Mouse (Mus musculus): Measurements from ENCODE around the gene Usp15. TPM values are rescaled to one million over a fixed set of nuclear protein-coding genes. Genes with fewer than 3 reads are reported as not detected.

The Usp15 gene
- polyA plus RNA-seq, 1 experiment: 11.4 TPM

DNA sequence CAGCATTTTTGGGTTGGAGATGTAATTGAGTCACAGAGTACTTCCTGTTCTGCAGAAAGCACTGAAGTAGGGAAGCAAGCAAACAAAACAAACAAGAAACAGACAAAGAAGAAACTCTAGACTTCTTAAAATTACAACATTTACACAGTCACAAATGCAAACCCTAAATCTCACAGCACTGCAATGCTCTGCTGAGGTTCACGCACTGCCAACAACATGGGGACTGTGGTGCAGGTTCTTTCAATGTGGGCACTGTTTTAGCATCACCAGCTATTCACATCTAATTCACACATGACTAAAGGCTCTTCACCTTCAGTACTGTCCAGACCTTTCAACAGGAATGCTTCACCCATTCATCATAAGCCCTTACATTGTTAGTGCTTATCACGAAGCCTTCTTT lies 133.8 kb downstream of the Usp15 start:
- Histone ChIP-seq H3K27me3 (replicated peaks; ENCODE audit: control insufficient read depth, insufficient read depth, low read length) (no peaks in the 10 kb centered on the region), H3K36me3 (ENCODE audit: control insufficient read depth, insufficient read depth, low read length) (no peaks in the 10 kb centered on the region), H3K27ac (ENCODE audit: insufficient read depth, low read depth, low read length) (no peak overlapping the region), H3K4me3 (ENCODE audit: insufficient read depth, low read depth, low read length) (no peak overlapping the region), H3K4me1 (ENCODE audit: control insufficient read depth, insufficient read depth, low read length) (no peaks in the 10 kb centered on the region)
- DNase-seq: no peak
- WGBS: 84% methylated on average over 2 of the region's 2 CpGs
- no peak for TF ChIP-seq POLR2A (IDR thresholded peaks at IDR 0.05; ENCODE audit: low read depth, low read length)
- no peak for TF ChIP-seq CTCF (conservative IDR thresholded peaks at IDR 0.05; ENCODE audit: insufficient read depth, insufficient read length, low read depth, low read length)

GRCm38 (mm10) chr10:123060831-123061230 lies 136.0 kb downstream of the Usp15 start:
- H3K27me3 ChIP-seq (replicated peaks; ENCODE audit: control insufficient read depth, insufficient read depth, low read length): no peaks in the 10 kb centered on the region
- H3K27ac ChIP-seq (ENCODE audit: insufficient read depth, low read depth, low read length): peak overlapping the region; percentile 3; the same call in 1 of the 2 replicates
- H3K4me1 ChIP-seq (ENCODE audit: control insufficient read depth, insufficient read depth, low read length): no peaks in the 10 kb centered on the region
- H3K4me3 ChIP-seq (ENCODE audit: insufficient read depth, low read depth, low read length): no peak overlapping the region
- no peaks in the 10 kb centered on the region; the same call in 1 of the 2 replicates for H3K36me3 ChIP-seq (ENCODE audit: control insufficient read depth, insufficient read depth, low read length)
- TF ChIP-seq POLR2A (IDR thresholded peaks at IDR 0.05; ENCODE audit: low read depth, low read length) (no peak), CTCF (conservative IDR thresholded peaks at IDR 0.05; ENCODE audit: insufficient read depth, insufficient read length, low read depth, low read length) (no peak)
- DNase-seq: no peak
- 85% methylated on average over 6 of the region's 6 CpGs for WGBS

DNA sequence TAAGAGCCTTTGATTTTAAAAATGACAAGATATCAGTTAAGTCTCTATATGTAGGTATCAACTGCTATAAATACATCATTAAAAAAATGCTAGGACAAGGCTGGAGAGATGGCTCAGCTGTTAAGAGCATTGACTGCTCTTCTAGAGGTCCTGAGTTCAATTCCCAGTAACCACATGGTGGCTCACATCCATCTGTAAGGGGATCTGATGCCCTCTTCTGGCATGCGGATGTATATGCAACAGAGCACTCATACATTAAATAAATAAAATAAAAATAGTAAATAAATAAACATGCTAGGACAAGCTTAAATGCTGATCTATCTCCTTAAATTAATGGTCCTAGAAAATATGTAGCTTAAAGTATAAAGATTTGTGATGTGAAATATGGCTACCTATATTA lies 139.7 kb downstream of the Usp15 start:
- DNase-seq: no peak
- TF ChIP-seq CTCF (conservative IDR thresholded peaks at IDR 0.05; ENCODE audit: insufficient read depth, insufficient read length, low read depth, low read length): no peak; the same call in 1 of the 2 replicates
- TF ChIP-seq POLR2A (IDR thresholded peaks at IDR 0.05; ENCODE audit: low read depth, low read length): no peak
- Histone ChIP-seq H3K27me3 (replicated peaks; ENCODE audit: control insufficient read depth, insufficient read depth, low read length) (no peaks in the 10 kb centered on the region), H3K4me1 (ENCODE audit: control insufficient read depth, insufficient read depth, low read length) (no peaks in the 10 kb centered on the region), H3K4me3 (ENCODE audit: insufficient read depth, low read depth, low read length) (no peak overlapping the region), H3K27ac (ENCODE audit: insufficient read depth, low read depth, low read length) (no peak overlapping the region), H3K36me3 (ENCODE audit: control insufficient read depth, insufficient read depth, low read length) (no peaks in the 10 kb centered on the region; the same call in 1 of the 2 replicates)
- 92% methylated on average over 1 of the region's 1 CpGs for WGBS

DNA sequence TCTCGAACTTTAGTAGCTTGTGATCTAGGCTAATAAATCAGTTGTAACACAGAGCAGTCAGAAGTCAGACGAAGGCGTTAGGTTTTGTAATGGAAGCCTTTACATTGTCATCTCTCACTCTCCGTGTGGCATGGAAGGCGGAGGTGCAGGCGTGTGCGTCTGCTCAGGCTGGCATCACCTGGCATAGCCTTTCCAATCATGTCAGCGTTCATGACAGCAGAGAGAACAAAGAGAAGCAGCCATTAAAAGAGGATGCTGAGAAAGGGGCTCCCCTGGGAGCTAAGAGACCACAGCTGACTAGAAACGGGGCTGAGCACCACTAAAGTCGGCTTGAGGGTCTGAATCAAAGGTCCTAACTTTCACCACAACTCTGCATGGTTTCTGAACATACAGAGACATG lies 140.3 kb downstream of the Usp15 start:
- H3K4me3 ChIP-seq (ENCODE audit: insufficient read depth, low read depth, low read length): no peak overlapping the region
- WGBS: 84% methylated on average over 10 of the region's 10 CpGs
- TF ChIP-seq CTCF (conservative IDR thresholded peaks at IDR 0.05; ENCODE audit: insufficient read depth, insufficient read length, low read depth, low read length) (no peak), POLR2A (IDR thresholded peaks at IDR 0.05; ENCODE audit: low read depth, low read length) (no peak)
- H3K27ac ChIP-seq (ENCODE audit: insufficient read depth, low read depth, low read length): no peak overlapping the region
- H3K4me1 ChIP-seq (ENCODE audit: control insufficient read depth, insufficient read depth, low read length): no peaks in the 10 kb centered on the region
- H3K27me3 ChIP-seq (replicated peaks; ENCODE audit: control insufficient read depth, insufficient read depth, low read length): no peaks in the 10 kb centered on the region
- H3K36me3 ChIP-seq (ENCODE audit: control insufficient read depth, insufficient read depth, low read length): no peaks in the 10 kb centered on the region; the same call in 1 of the 2 replicates
- no peak for DNase-seq

DNA sequence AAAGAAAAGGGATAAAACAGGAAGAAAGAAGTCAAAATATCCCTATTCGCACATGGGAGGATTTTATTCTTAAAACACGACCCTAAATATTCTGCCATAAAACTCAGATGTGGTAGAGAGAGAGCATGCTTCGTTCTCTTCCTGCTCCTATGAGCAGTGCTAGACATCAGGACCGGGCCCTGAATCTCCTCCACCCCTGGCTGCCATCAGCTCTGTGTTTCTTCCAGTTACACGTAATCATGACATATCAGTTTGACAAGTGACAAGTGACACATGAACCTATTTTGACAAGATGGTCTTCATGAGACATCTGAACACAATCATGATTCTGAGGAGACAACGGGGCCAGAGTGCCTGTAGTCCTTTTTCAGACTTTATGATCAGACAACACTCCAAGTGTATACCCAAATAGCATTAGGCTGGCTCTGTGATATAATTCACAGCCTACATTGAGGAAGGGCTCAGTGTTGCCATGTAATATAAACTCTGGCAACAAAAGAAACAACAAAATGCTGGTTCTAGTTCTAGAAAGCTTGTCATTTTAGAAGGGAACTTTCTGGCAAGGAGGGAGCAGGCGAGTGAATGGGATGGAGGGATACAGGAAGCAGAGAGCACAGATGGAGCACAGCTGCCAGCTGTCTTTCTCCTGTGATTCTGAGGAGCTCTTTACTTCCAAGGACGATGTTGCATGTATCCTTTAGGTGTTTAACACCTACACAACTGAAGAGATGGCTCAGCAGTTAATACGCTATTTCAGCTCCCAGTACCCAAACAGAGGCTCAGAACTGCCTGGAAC lies 141.4 kb downstream of the Usp15 start:
- no peaks in the 10 kb centered on the region for H3K4me1 ChIP-seq (ENCODE audit: control insufficient read depth, insufficient read depth, low read length)
- 84% methylated on average over 9 of the region's 9 CpGs for WGBS
- TF ChIP-seq CTCF (conservative IDR thresholded peaks at IDR 0.05; ENCODE audit: insufficient read depth, insufficient read length, low read depth, low read length) (no peak), POLR2A (IDR thresholded peaks at IDR 0.05; ENCODE audit: low read depth, low read length) (no peak)
- no peak for DNase-seq
- H3K36me3 ChIP-seq (ENCODE audit: control insufficient read depth, insufficient read depth, low read length): no peaks in the 10 kb centered on the region; the same call in 1 of the 2 replicates
- H3K27me3 ChIP-seq (replicated peaks; ENCODE audit: control insufficient read depth, insufficient read depth, low read length): no peaks in the 10 kb centered on the region
- no peak overlapping the region for H3K4me3 ChIP-seq (ENCODE audit: insufficient read depth, low read depth, low read length)
- H3K27ac ChIP-seq (ENCODE audit: insufficient read depth, low read depth, low read length): no peak overlapping the region

Other genes with a start within 250 kb of the Usp15 start
- gene Mon2, start 120.5 kb downstream of the Usp15 start, polyA plus RNA-seq (2012; rRNA removed): 42.6 and 50.2 TPM in 2 replicates
- gene Fam19a2, start 67.0 kb upstream of the Usp15 start, polyA plus RNA-seq (2012; rRNA removed): 0.06 TPM in 1 of 2 replicates, not detected in the other

Data from kidney, adult 2 months (tissue).